Mouse (Mus musculus): ENCODE results near the gene Naxe.

DNA sequence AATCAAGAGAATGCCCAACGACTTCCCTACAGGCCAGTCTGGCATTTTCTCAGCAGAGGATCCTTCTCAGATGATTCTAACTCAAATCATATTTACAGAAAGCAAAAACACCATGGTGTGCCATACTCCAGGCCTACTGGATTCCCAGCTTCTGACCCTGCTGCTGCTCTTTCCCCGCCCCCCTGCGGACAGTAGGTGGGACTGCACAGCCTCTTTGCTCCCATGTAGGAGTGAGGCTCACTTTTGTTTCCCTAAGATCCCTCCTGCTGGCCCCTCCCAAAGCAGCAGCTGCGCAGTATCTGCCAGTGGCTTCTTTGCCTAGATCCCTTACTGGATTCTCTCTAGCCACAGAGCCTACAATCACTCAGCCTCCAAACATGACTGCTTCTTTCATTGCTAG, 47.8 kb upstream of the Naxe start:
- TF ChIP-seq GATA1 (IDR thresholded peaks at IDR 0.05; ENCODE audit: low read length): no peak
- no peak for TF ChIP-seq TAL1 (IDR thresholded peaks at IDR 0.05; ENCODE audit: low read length)

All from erythroblast, embryonic 14.5 days (primary cell).